Comparison of ENCODE assay signal across 8 mouse cellular contexts in genomic region chr14:122982571-122983225, GRCm38 (mm10). TPM values are rescaled to one million over a fixed set of nuclear protein-coding genes. Genes with fewer than 3 reads are reported as not detected.
DNase-seq lines count a peak whose midpoint lies in the region; ATAC-seq and TF ChIP-seq lines count a peak whose summit lies in the region.

No protein-coding gene starts in this region.

- no peaks in the 10 kb centered on the region for H3K27me3 ChIP-seq in hindbrain, postnatal 0 days (ENCODE audit: insufficient read depth, low read length)

- peak; percentile 87 for ATAC-seq in hindbrain, postnatal 0 days
- ATAC-seq in megakaryocyte progenitor cell, adult 5-6 weeks (replicated peaks; ENCODE audit: poor library complexity): peak; percentile 54

- 2% methylated on average over 56 of the region's 63 CpGs for WGBS in hindbrain, postnatal 0 days

- H3K4me3 ChIP-seq in hindbrain, postnatal 0 days (ENCODE audit: low read length): peak overlapping the region; percentile 82

- H3K36me3 ChIP-seq in hindbrain, postnatal 0 days (ENCODE audit: insufficient read depth, low read length): no peaks in the 10 kb centered on the region

- H3K27ac ChIP-seq in hindbrain, postnatal 0 days: peak overlapping the region; percentile 95

- TF ChIP-seq CTCF in hindbrain, postnatal 0 days (IDR thresholded peaks at IDR 0.05; ENCODE audit: low read depth): no peak

- DNase-seq in thymus, postnatal 4 days: peak; percentile 64
- DNase-seq in thymus, postnatal 25 days: no peak
- DNase-seq in cerebellum, postnatal 36 days: peak; percentile 83 to 88
- DNase-seq in gastrocnemius, postnatal 10 days: peak; percentile 88
- DNase-seq in hindbrain, postnatal 0 days (ENCODE audit: low spot score): peak; percentile 85
- peak; percentile 50 to 61 for DNase-seq in left cerebral cortex, adult 8-10 months (ENCODE audit: low spot score in 2 of 2)
- DNase-seq in right cerebral cortex, postnatal 36 days (ENCODE audit: low spot score in 2 of 2): peak; percentile 32 to 49

- peak overlapping the region; percentile 80 for H3K9ac ChIP-seq in hindbrain, postnatal 0 days (replicated peaks; ENCODE audit: low read length)

- H3K4me1 ChIP-seq in hindbrain, postnatal 0 days (ENCODE audit: insufficient read depth, low read length): peaks cover 15% of the 10 kb centered on the region; the same call in 1 of the 2 replicates

- H3K4me2 ChIP-seq in hindbrain, postnatal 0 days (ENCODE audit: low read depth, low read length): peak overlapping the region; percentile 86

- no peaks in the 10 kb centered on the region for H3K9me3 ChIP-seq in hindbrain, postnatal 0 days (ENCODE audit: low read length)

RNA-seq across cellular contexts. Expression of gene Tmtc4, which starts 1.1 kb away (rescaled TPM):
- 10 to 100 TPM; 12.3 to 15.6 TPM for total RNA-seq in gastrocnemius, postnatal 10 days (2021)
- total RNA-seq in hindbrain, postnatal 0 days (2014; rRNA removed): 27.6 and 105 TPM in 2 replicates
- 30.4 and 31.1 TPM in 2 replicates for polyA plus RNA-seq in hindbrain, postnatal 0 days (2015; fragmentation: Nextera tagmentation; extraction: Ambion mirVana)
- total RNA-seq in left cerebral cortex, adult 8-10 months (2022): 10 to 100 TPM; 13.1 to 24.7 (median 20.6) TPM
- total RNA-seq in megakaryocyte progenitor cell, adult 5-6 weeks (2015): 7.5 and 7.7 TPM in 2 replicates
- total RNA-seq in megakaryocyte progenitor cell, adult 5-6 weeks (2017): 8.1 and 8.3 TPM in 2 replicates
